Mouse (Mus musculus) forebrain, embryonic 14.5 days (tissue): ENCODE measurements around the gene Tcp11l2. TPM values are rescaled to one million over a fixed set of nuclear protein-coding genes. Genes with fewer than 3 reads are reported as not detected.

Experiments
- ATAC-seq: fragments of 200-750 bp; cut with Nextera tagmentation; 2 replicates; pipeline ENCODE4 v1.8.0; 2017; ENCODE audit warnings: mild to moderate bottlenecking, moderate library complexity
- DNase-seq: peaks from one replicate; pipeline ENCODE4 v3.0.0-alpha.2; 2015; ENCODE audit warnings: low spot score
- H3K27ac ChIP-seq: fragments of 300-500 bp; sonication (generic); 2 replicates; pipeline ENCODE4 v1.5.1; 2014; ENCODE audit warnings: low read depth, mild to moderate bottlenecking, control low read depth, low read length, moderate library complexity
- H3K27me3 ChIP-seq: fragments of 300-500 bp; sonication (generic); replicated peaks from 2 replicates; pipeline ENCODE4 v1.6.1; 2014; ENCODE audit warnings: low read length, control low read depth, mixed read lengths; ENCODE audit not compliant: control insufficient read depth, insufficient read depth
- H3K36me3 ChIP-seq: fragments of 300-500 bp; sonication (generic); 2 replicates; pipeline ENCODE4 v1.6.1; 2014; ENCODE audit warnings: low read length, control low read depth; ENCODE audit not compliant: control insufficient read depth, insufficient read depth
- H3K4me1 ChIP-seq: fragments of 300-500 bp; sonication (generic); 2 replicates; pipeline ENCODE4 v1.6.1; 2014; ENCODE audit warnings: antibody characterized with exemption, low read length, control low read depth; ENCODE audit not compliant: control insufficient read depth, insufficient read depth
- H3K4me2 ChIP-seq: fragments of 300-500 bp; sonication (generic); 2 replicates; pipeline ENCODE4 v1.6.1; 2014; ENCODE audit warnings: mild to moderate bottlenecking, control low read depth, low read length
- H3K4me3 ChIP-seq: fragments of 300-500 bp; sonication (generic); 2 replicates; pipeline ENCODE4 v1.5.1; 2014; ENCODE audit warnings: low read depth, low read length, control low read depth
- H3K9ac ChIP-seq: fragments of 300-500 bp; sonication (generic); 2 replicates; pipeline ENCODE4 v1.6.1; 2014; ENCODE audit warnings: mild to moderate bottlenecking, low read length, control low read depth, moderate library complexity
- H3K9me3 ChIP-seq: fragments of 300-500 bp; sonication (generic); replicated peaks from 2 replicates; pipeline ENCODE4 v1.6.1; 2016; ENCODE audit warnings: low read length, control low read depth, mixed read lengths; ENCODE audit not compliant: control insufficient read depth
- WGBS: fragments of 180-500 bp; shearing (Covaris S2); extraction: QIAGEN DNeasy Blood & Tissue Kit; methylation state at CpG from one replicate; pipeline ENCODE4 v1.1.7; 2014; 5-methylcytosine and 5-hydroxymethylcytosine counted together
- polyA plus RNA-seq: library from polyadenylated mRNA; unstranded; fragments of >200 nt; fragmentation: Nextera tagmentation; extraction: Ambion mirVana; gene quantifications from 2 replicates; pipeline ENCODE4 v1.2.1, GENCODE M21; 2014

Gene Tcp11l2
- polyA plus RNA-seq, 1 experiment from 2014 or later = 25.1 TPM

- Histone ChIP-seq H3K27ac (no peak overlapping the region), H3K4me1 (peaks cover 22% of the 10 kb centered on the region), H3K9ac (no peak overlapping the region), H3K4me3 (no peak overlapping the region), H3K27me3 (no peaks in the 10 kb centered on the region), H3K9me3 (no peaks in the 10 kb centered on the region), H3K4me2 (no peak overlapping the region), H3K36me3 (0 out of 2 replicates have a peak, but pooled peaks cover 5% of the 10 kb centered on the region)
- ATAC-seq (no peak), DNase-seq (no peak)
- WGBS = 70% methylated on average over 5 of the region's 5 CpGs
These were observed 41.0 kb upstream of the Tcp11l2 start for GRCm38 (mm10) chr10:84535458-84535857.

GRCm38 (mm10) chr10:84535859-84536258 lies 40.6 kb upstream of the Tcp11l2 start:
- peaks cover 18% of the 10 kb centered on the region for H3K4me1 ChIP-seq
- H3K4me3 ChIP-seq = no peak overlapping the region
- ATAC-seq (no peak), DNase-seq (no peak)
- 0 out of 2 replicates have a peak, but pooled peaks cover 4% of the 10 kb centered on the region for H3K36me3 ChIP-seq
- H3K9ac ChIP-seq = no peak overlapping the region
- H3K9me3 ChIP-seq = no peaks in the 10 kb centered on the region
- WGBS = 50% methylated on average over 4 of the region's 4 CpGs
- no peak overlapping the region for H3K4me2 ChIP-seq
- no peaks in the 10 kb centered on the region for H3K27me3 ChIP-seq
- no peak overlapping the region for H3K27ac ChIP-seq

GRCm38 (mm10) chr10:84539651-84540050 lies 36.8 kb upstream of the Tcp11l2 start:
- no peaks in the 10 kb centered on the region for H3K4me1 ChIP-seq
- H3K27me3 ChIP-seq = no peaks in the 10 kb centered on the region
- no peak for DNase-seq
- H3K36me3 ChIP-seq = no peaks in the 10 kb centered on the region
- H3K9me3 ChIP-seq = no peaks in the 10 kb centered on the region
- WGBS = 88% methylated on average over 6 of the region's 6 CpGs
- no peak overlapping the region for H3K4me2 ChIP-seq
- H3K27ac ChIP-seq = no peak overlapping the region
- no peak overlapping the region for H3K4me3 ChIP-seq
- ATAC-seq = no peak
- no peak overlapping the region for H3K9ac ChIP-seq

- H3K4me2 ChIP-seq = no peak overlapping the region
- DNase-seq = peak; percentile 24
These were observed 33.4 kb upstream of the Tcp11l2 start for GRCm38 (mm10) chr10:84542802-84543658.

GRCm38 (mm10) chr10:84544841-84545610 lies 31.4 kb upstream of the Tcp11l2 start:
- no peaks in the 10 kb centered on the region for H3K4me1 ChIP-seq
- H3K27me3 ChIP-seq = no peaks in the 10 kb centered on the region
- no peak for DNase-seq
- no peaks in the 10 kb centered on the region for H3K9me3 ChIP-seq
- 83% methylated on average over 7 of the region's 7 CpGs for WGBS
- H3K27ac ChIP-seq = no peak overlapping the region
- no peak overlapping the region for H3K4me2 ChIP-seq
- no peak for ATAC-seq
- H3K4me3 ChIP-seq = no peak overlapping the region
- no peak overlapping the region for H3K9ac ChIP-seq
- no peaks in the 10 kb centered on the region for H3K36me3 ChIP-seq

More at GRCm38 (mm10) chr10:84542802-84543658, 33.4 kb upstream of the Tcp11l2 start:
- H3K4me1 ChIP-seq = no peaks in the 10 kb centered on the region
- no peak overlapping the region for H3K9ac ChIP-seq
- H3K36me3 ChIP-seq = no peaks in the 10 kb centered on the region
- no peaks in the 10 kb centered on the region for H3K27me3 ChIP-seq
- ATAC-seq = no peak
- 67% methylated on average over 11 of the region's 11 CpGs for WGBS
- no peak overlapping the region for H3K27ac ChIP-seq
- H3K4me3 ChIP-seq = no peak overlapping the region
- no peaks in the 10 kb centered on the region for H3K9me3 ChIP-seq

- 84% methylated on average over 17 of the region's 17 CpGs for WGBS
- no peaks in the 10 kb centered on the region for H3K4me1 ChIP-seq
These were observed 27.1 kb upstream of the Tcp11l2 start for GRCm38 (mm10) chr10:84549146-84549919.

GRCm38 (mm10) chr10:84549920-84550293 lies 26.5 kb upstream of the Tcp11l2 start:
- H3K27ac ChIP-seq = no peak overlapping the region
- 86% methylated on average over 9 of the region's 10 CpGs for WGBS
- H3K4me2 ChIP-seq = no peak overlapping the region
- ATAC-seq (no peak), DNase-seq (no peak)
- no peaks in the 10 kb centered on the region for H3K27me3 ChIP-seq
- H3K4me3 ChIP-seq = no peak overlapping the region
- no peaks in the 10 kb centered on the region for H3K4me1 ChIP-seq
- H3K9me3 ChIP-seq = no peaks in the 10 kb centered on the region
- no peaks in the 10 kb centered on the region for H3K36me3 ChIP-seq
- H3K9ac ChIP-seq = no peak overlapping the region

More at GRCm38 (mm10) chr10:84549146-84549919, 27.1 kb upstream of the Tcp11l2 start:
- H3K4me2 ChIP-seq = no peak overlapping the region
- no peaks in the 10 kb centered on the region for H3K36me3 ChIP-seq
- H3K9me3 ChIP-seq = no peaks in the 10 kb centered on the region
- no peaks in the 10 kb centered on the region for H3K27me3 ChIP-seq
- H3K9ac ChIP-seq = no peak overlapping the region
- no peak for DNase-seq
- H3K4me3 ChIP-seq = no peak overlapping the region
- no peak overlapping the region for H3K27ac ChIP-seq
- ATAC-seq = no peak

- 88% methylated on average over 3 of the region's 3 CpGs for WGBS
- Histone ChIP-seq H3K27ac (no peak overlapping the region), H3K4me1 (no peaks in the 10 kb centered on the region), H3K36me3 (no peaks in the 10 kb centered on the region), H3K4me3 (no peak overlapping the region), H3K9ac (no peak overlapping the region), H3K4me2 (no peak overlapping the region), H3K27me3 (no peaks in the 10 kb centered on the region), H3K9me3 (no peaks in the 10 kb centered on the region)
- ATAC-seq = no peak
- no peak for DNase-seq
These were observed 24.6 kb upstream of the Tcp11l2 start for GRCm38 (mm10) chr10:84551846-84552245.
